Mouse (Mus musculus) layer of hippocampus, postnatal 25 days (tissue): ENCODE results near the gene Sac3d1. TPM values are rescaled to one million over a fixed set of nuclear protein-coding genes. Genes with fewer than 3 reads are reported as not detected.

Experiments
- DNase-seq, 2 experiments: peaks; one replicate each; pipeline ENCODE4 v3.0.0; 2022; ENCODE audit warnings: mixed read lengths in 2 of 2, low spot score in 1 of 2; ENCODE audit errors: extremely low spot score in 1 of 2
- total RNA-seq, 2 experiments: library from RNA; stranded (reverse); gene quantifications; 2 replicates each; pipeline ENCODE4 v1.2.3; 2021

Gene Sac3d1
- total RNA-seq, 2 experiments from 2014 or later, result 15.5 to 17.9 TPM

DNA sequence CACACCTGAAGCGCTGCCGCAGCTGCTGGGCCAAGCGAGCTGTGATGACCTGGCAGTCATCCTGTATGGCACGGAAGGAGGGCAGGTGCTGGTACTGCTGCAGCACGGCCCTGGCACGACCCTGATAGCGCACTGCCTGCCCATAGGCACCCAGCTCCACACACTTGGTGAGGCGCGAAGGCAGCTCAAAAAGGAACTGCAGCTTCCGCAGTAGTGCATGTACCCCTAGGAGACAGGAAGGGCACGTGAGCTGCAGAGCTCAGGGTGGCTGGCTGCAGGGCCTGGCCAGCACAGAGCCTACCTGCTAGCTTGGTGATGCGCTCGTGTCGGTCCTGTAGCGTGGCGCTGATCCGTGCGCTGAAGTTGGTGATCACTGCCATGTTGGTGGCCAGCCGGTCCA is 47.2 kb downstream of the Sac3d1 start:
- DNase-seq, result no peak

DNA sequence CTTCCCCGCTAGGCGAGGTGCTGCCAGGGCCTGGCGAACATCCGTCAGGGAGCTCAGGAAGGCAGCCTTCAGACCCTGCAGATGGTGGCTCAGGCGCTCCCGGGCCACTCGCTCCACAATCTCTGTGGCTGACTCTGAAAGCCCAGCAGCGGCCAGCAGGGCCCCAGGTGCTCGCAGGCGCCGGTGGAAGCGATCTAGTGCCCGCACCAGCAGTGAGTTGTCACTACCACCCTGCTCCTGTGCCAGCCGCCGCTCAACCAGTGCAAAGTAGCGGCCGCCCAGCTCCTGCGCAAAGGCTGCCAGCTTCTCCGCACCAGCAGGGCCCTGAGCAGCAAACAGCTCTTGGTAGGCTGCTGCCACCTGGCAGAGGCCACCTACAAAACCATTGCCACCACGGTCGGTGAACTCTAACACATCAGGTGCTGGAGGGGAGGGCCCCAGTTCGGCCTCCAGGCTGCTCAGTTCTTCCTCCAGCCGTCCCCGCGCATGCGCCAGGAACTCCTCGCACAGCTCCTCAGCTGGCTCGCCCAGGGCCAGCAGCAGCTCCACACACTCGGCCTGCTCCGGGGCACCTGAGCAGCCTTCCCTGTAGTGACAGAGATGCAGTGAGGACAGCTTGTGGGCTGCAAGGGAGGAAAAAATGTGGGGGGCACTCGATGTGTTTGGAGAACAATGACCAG is 47.7 kb downstream of the Sac3d1 start:
- DNase-seq, result no peak

DNA sequence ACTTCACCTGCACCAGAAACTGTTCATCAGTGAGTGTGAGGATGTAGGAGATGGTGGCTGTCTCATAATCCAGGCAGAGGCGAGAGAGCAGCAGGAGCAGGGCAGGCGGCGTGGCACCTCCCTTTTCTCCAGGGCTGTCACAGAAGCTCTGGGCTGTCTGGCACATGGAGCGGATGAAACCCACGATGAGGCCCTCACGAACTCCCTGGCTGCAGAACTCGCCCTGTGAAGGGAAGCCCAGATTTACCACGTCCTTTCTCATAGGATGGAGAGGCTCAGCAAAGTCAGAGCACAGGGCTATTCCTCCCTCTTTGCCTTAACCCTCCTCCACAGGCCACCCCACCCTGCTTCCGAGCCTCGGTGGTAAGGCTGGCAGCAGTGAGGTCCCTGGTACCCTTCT is 48.6 kb downstream of the Sac3d1 start:
- DNase-seq, result no peak

DNA sequence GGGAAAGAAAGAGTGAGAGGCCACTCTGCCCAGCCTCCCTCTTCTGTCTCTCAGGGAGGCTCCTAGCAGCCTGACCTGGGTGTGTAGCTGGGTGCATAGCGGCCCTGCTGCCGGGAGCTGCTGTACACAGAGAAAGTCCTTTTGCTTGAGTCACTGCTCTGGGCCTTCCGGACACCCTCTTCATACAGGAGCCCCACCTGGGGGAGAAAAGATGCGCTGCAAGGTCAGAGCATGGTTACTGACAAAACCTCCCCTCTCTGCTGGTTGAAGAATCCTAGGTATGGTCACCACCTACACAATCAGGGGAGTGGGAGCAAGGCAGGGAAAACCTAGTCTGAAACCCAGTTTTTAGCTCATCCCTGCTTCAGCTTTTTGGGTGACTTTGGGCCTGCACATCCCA is 49.5 kb downstream of the Sac3d1 start:
- DNase-seq, result no peak

DNA sequence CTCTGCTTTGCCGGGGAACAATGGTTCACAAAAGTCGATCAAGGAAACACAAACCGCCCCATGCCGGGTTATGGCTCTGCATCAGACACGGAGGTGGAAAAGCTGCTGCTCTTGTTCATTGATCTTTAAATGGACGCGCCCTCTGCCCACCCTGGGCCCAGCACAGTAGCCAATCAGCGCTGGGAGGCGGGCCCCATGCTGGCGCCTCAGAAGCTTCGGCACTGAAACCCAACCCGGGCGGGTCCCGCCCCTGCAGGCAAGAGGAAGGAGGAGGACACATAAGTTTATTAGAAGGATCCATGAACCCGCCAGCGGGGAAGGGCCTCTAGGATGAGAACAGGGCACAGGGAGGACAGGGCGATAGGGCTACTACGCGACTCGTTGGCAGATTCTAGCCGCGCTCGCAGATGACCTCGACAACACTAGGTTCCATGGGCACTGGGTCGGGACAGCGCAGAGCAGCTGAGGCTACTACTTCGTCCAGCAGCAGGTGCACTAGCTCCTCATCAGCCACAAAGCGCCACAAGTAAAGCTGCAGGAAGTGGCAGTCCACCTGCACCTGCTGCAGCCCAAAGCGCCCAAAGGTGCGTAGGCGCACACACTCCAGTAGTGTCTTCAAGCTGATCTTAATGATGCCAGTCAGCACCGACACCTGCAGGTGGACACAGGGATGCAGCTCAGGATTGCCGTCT is 50.6 kb downstream of the Sac3d1 start, which contains the start of gene Tm7sf2:
Gene Tm7sf2, minus strand, starts transcription at position 650 of the 692 bp plus-strand sequence.
- DNase-seq, result peak; percentile 70 to 73

DNA sequence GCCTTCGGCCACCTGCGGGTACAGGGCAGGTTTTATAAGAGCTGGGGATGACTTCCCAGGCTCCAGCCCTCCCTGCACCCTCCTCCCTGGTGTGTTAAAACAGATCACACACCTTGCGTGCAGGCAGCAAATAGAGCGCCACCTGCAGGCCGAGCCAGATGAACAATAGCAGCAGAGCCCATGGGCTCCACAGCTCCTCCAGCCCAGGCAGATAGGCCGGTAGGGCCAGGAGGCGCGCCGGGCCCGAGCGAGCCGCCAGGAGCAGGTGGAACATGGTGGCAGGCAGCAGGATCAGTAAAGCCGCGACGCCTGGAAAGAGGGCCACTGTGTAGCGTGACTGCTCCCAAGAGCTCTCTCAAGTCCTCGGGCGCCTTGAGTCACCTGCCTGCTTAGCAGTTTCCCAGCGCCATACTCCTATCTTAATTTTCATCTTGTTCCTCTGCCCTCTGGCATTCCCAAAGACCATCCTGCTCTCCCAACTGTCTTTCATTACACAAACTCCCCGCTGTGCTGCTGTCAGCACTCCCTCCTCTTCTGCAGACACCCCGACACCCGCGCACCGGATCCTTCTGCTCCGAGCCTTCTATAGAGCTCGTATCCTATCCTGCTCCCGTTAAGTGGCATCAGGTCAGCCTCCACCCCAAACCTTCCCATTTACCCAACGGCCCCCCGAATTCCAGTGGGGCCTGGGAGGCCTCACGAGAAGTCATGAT is 51.3 kb downstream of the Sac3d1 start:
- DNase-seq, result peak; percentile 73 to 85

GRCm38 (mm10) chr19:6066571-6066970 is 51.9 kb downstream of the Sac3d1 start:
- no peak for DNase-seq

Other genes starting within 250 kb of the Sac3d1 start
- gene Frmd8, start 243.4 kb downstream of the Sac3d1 start, total RNA-seq, result 10 to 100 TPM; 15.6 to 15.8 TPM
- 1 to 10 TPM; 3.1 to 3.4 TPM for gene Slc25a45, start 240.8 kb downstream of the Sac3d1 start, total RNA-seq
- 1 to 10 TPM; 3.4 TPM for gene Tigd3, start 224.5 kb downstream of the Sac3d1 start, total RNA-seq
- gene Dpf2, start 205.6 kb downstream of the Sac3d1 start, total RNA-seq, result 10 to 100 TPM; 82.5 to 95.6 TPM
- gene Cdc42ep2, start 193.8 kb downstream of the Sac3d1 start, total RNA-seq, result 1 to 10 TPM; 6.3 to 6.4 TPM
- gene Pola2, start 154.4 kb downstream of the Sac3d1 start, total RNA-seq, result 1 to 10 TPM; 5.4 to 6.5 TPM
- not detected for gene Slc22a20, start 132.5 kb downstream of the Sac3d1 start, total RNA-seq
- 10 to 100 TPM; 20.5 to 21.9 TPM for gene Capn1, start 102.8 kb downstream of the Sac3d1 start, total RNA-seq
- 10 to 100 TPM; 41.8 to 45.7 TPM for gene Syvn1, start 72.1 kb downstream of the Sac3d1 start, total RNA-seq
- gene Mrpl49, start 60.9 kb downstream of the Sac3d1 start, total RNA-seq, result 10 to 100 TPM; 43.1 to 47.4 TPM
- gene Fau, start 60.8 kb downstream of the Sac3d1 start, total RNA-seq, result 100 to 1,000 TPM; 588 to 687 TPM
- gene Znhit2, start 57.5 kb downstream of the Sac3d1 start, total RNA-seq, result 10 to 100 TPM; 38.0 to 41.5 TPM
- 10 to 100 TPM; 27.8 to 28.8 TPM for gene Tm7sf2, start 50.3 kb downstream of the Sac3d1 start, total RNA-seq
- 10 to 100 TPM; 83.7 to 96.3 TPM for gene Vps51, start 41.4 kb downstream of the Sac3d1 start, total RNA-seq
- gene Tmem262, start 38.6 kb downstream of the Sac3d1 start, total RNA-seq, result not detected
- gene Gm28374, start 36.4 kb downstream of the Sac3d1 start, total RNA-seq, result not detected
- 10 to 100 TPM; 37.1 to 44.2 TPM for gene Zfpl1, start 33.7 kb downstream of the Sac3d1 start, total RNA-seq
- under 1 TPM in 1 of 2 experiments, not detected in 1; 0.37 TPM for gene Cdca5, start 33.7 kb downstream of the Sac3d1 start, total RNA-seq
- gene AC131692.1, start 24.2 kb downstream of the Sac3d1 start, total RNA-seq, result not detected
- not detected for gene Naaladl1, start 12.9 kb downstream of the Sac3d1 start, total RNA-seq
- gene Snx15, start 9.7 kb upstream of the Sac3d1 start, total RNA-seq, result 10 to 100 TPM; 36.7 to 40.7 TPM
- under 1 TPM; 0.45 to 0.69 TPM for gene Batf2, start 22.3 kb upstream of the Sac3d1 start, total RNA-seq
- gene Arl2, start 22.9 kb upstream of the Sac3d1 start, total RNA-seq, result 10 to 100 TPM; 75.5 to 76.1 TPM
- gene Majin, start 65.7 kb upstream of the Sac3d1 start, total RNA-seq, result not detected
- gene Gpha2, start 107.7 kb upstream of the Sac3d1 start, total RNA-seq, result not detected
- 100 to 1,000 TPM; 137 to 146 TPM for gene Ppp2r5b, start 117.2 kb upstream of the Sac3d1 start, total RNA-seq
- gene Atg2a, start 123.0 kb upstream of the Sac3d1 start, total RNA-seq, result 10 to 100 TPM; 31.1 to 38.3 TPM
- gene Ehd1, start 158.1 kb upstream of the Sac3d1 start, total RNA-seq, result 10 to 100 TPM; 84.9 to 88.6 TPM
- 1 to 10 TPM; 3.9 to 4.6 TPM for gene Cdc42bpg, start 187.8 kb upstream of the Sac3d1 start, total RNA-seq
- gene Men1, start 216.3 kb upstream of the Sac3d1 start, total RNA-seq, result 10 to 100 TPM; 63.3 to 64.8 TPM
- 10 to 100 TPM; 66.3 to 78.4 TPM for gene Map4k2, start 222.5 kb upstream of the Sac3d1 start, total RNA-seq
- 100 to 1,000 TPM; 180 to 215 TPM for gene Sf1, start 245.0 kb upstream of the Sac3d1 start, total RNA-seq